Mouse (Mus musculus): ENCODE data around the gene Ceacam18.

DNA sequence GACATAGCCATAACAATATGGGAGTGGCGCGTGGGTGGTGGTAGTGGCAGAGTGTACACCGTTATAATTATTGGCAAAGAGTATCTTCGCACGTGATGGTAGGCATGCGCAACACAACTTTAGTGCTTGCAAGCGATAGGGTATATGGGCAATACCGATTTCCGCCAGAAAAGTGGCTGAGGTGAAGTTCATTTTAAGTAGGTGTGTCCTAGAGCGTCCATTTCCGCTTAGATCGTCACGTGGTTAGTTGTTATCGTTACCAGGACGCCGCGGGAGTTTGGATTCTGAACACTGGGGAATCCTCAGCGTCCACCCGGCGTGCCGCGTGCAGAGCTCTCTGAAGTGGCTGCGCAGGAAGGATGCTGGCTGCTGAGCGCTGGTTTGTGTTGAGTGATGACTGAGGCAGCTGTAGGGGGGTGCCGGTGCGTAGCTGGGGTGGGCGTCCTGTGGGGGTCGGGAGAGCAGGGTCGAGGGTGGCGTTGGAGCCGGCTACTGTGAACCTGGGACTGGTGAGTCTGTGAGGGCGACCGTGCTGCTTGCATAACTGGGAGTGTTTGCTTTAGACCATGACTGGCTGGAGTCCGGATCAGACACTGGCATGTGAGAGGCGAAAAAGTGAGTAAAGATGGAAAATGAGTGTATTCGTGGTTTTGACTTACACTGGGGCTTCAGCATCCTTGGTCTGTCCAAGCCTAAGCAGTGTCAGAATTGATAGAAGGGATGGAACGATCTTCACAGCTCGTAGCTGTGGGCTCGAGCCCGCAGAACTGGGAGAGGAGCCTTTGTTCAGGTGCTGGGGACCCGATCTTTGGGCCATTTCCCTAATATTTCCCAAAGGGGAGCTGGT, 27.4 kb upstream of the Ceacam18 start, which contains the start of gene Zfp819:
- TF ChIP-seq GATA1 (IDR thresholded peaks at IDR 0.05; ENCODE audit: low read length) = no peak
- no peak for TF ChIP-seq TAL1 (IDR thresholded peaks at IDR 0.05; ENCODE audit: low read length)
